Mouse (Mus musculus): ENCODE data around the gene S100a9. TPM values are rescaled to one million over a fixed set of nuclear protein-coding genes. Genes with fewer than 3 reads are reported as not detected.

Gene S100a9
- polyA plus RNA-seq, 1 experiment from 2014 or later, result 129 TPM

- ATAC-seq, result no peak
- no peaks in the 10 kb centered on the region for H3K4me1 ChIP-seq
- 53% methylated on average over 4 of the region's 4 CpGs for WGBS (ENCODE audit: insufficient replicate concordance)
- no peaks in the 10 kb centered on the region for H3K36me3 ChIP-seq
- H3K4me3 ChIP-seq, result no peak overlapping the region
- H3K9ac ChIP-seq, result no peak overlapping the region
- 0 out of 2 replicates have a peak, but pooled peaks cover 5% of the 10 kb centered on the region for H3K27me3 ChIP-seq (replicated peaks)
- H3K4me2 ChIP-seq, result no peak overlapping the region
- H3K27ac ChIP-seq, result no peak overlapping the region
- no peaks in the 10 kb centered on the region for H3K9me3 ChIP-seq (replicated peaks)
Measured at GRCm38 (mm10) chr3:90657405-90657804, 38.1 kb downstream of the S100a9 start.

- Histone ChIP-seq H3K27ac (no peak within 1 kb of the TSS), H3K36me3 (no peaks in the 10 kb centered on the region), H3K27me3 (replicated peaks) (0 out of 2 replicates have a peak, but pooled peaks cover 5% of the 10 kb centered on the region), H3K9ac (no peak within 1 kb of the TSS), H3K4me1 (no peaks in the 10 kb centered on the region), H3K4me3 (no peak within 1 kb of the TSS), H3K9me3 (replicated peaks) (no peaks in the 10 kb centered on the region), H3K4me2 (no peak within 1 kb of the TSS)
- ATAC-seq, result no peak
Measured at GRCm38 (mm10) chr3:90653717-90654116, 41.8 kb downstream of the S100a9 start, which contains the start of gene S100a7a. TSS of gene S100a7a (plus strand) at chr3:90654017.

- Histone ChIP-seq H3K36me3 (no peaks in the 10 kb centered on the region), H3K27ac (no peak overlapping the region), H3K4me2 (no peak overlapping the region), H3K4me3 (no peak overlapping the region), H3K9ac (no peak overlapping the region), H3K9me3 (replicated peaks) (no peaks in the 10 kb centered on the region), H3K27me3 (replicated peaks) (0 out of 2 replicates have a peak, but pooled peaks cover 5% of the 10 kb centered on the region), H3K4me1 (no peaks in the 10 kb centered on the region)
- ATAC-seq, result no peak
- WGBS (ENCODE audit: insufficient replicate concordance), result 29% methylated on average over 5 of the region's 5 CpGs
Measured at GRCm38 (mm10) chr3:90652878-90653508, 42.5 kb downstream of the S100a9 start.

GRCm38 (mm10) chr3:90649832-90650231, 45.7 kb downstream of the S100a9 start:
- H3K36me3 ChIP-seq, result no peaks in the 10 kb centered on the region
- no peak overlapping the region for H3K9ac ChIP-seq
- no peak overlapping the region for H3K4me2 ChIP-seq
- no peaks in the 10 kb centered on the region for H3K4me1 ChIP-seq
- 0 out of 2 replicates have a peak, but pooled peaks cover 5% of the 10 kb centered on the region for H3K27me3 ChIP-seq (replicated peaks)
- H3K4me3 ChIP-seq, result no peak overlapping the region
- no peak for ATAC-seq
- WGBS (ENCODE audit: insufficient replicate concordance), result 72% methylated on average over 2 of the region's 2 CpGs
- H3K27ac ChIP-seq, result no peak overlapping the region
- H3K9me3 ChIP-seq (replicated peaks), result no peaks in the 10 kb centered on the region

GRCm38 (mm10) chr3:90648981-90649380, 46.5 kb downstream of the S100a9 start:
- no peaks in the 10 kb centered on the region for H3K36me3 ChIP-seq
- no peak overlapping the region for H3K4me3 ChIP-seq
- H3K27ac ChIP-seq, result no peak overlapping the region
- H3K9ac ChIP-seq, result no peak overlapping the region
- H3K27me3 ChIP-seq (replicated peaks), result 0 out of 2 replicates have a peak, but pooled peaks cover 5% of the 10 kb centered on the region
- H3K4me1 ChIP-seq, result no peaks in the 10 kb centered on the region
- no peak overlapping the region for H3K4me2 ChIP-seq
- ATAC-seq, result no peak
- no peaks in the 10 kb centered on the region for H3K9me3 ChIP-seq (replicated peaks)

GRCm38 (mm10) chr3:90647291-90647690, 48.2 kb downstream of the S100a9 start:
- Histone ChIP-seq H3K27ac (no peak overlapping the region), H3K36me3 (no peaks in the 10 kb centered on the region), H3K4me2 (no peak overlapping the region), H3K9ac (no peak overlapping the region), H3K27me3 (replicated peaks) (no peaks in the 10 kb centered on the region), H3K4me1 (no peaks in the 10 kb centered on the region), H3K9me3 (replicated peaks) (no peaks in the 10 kb centered on the region), H3K4me3 (no peak overlapping the region)
- WGBS (ENCODE audit: insufficient replicate concordance), result 51% methylated on average over 1 of the region's 1 CpGs
- no peak for ATAC-seq

- WGBS (ENCODE audit: insufficient replicate concordance), result 38% methylated on average over 3 of the region's 3 CpGs
- H3K4me2 ChIP-seq, result no peak overlapping the region
Measured at GRCm38 (mm10) chr3:90644220-90644619, 51.3 kb downstream of the S100a9 start.

More at GRCm38 (mm10) chr3:90644220-90644619, 51.3 kb downstream of the S100a9 start:
- Histone ChIP-seq H3K27me3 (replicated peaks) (no peaks in the 10 kb centered on the region), H3K36me3 (no peaks in the 10 kb centered on the region), H3K9me3 (replicated peaks) (no peaks in the 10 kb centered on the region), H3K9ac (no peak overlapping the region), H3K4me3 (no peak overlapping the region), H3K4me1 (no peaks in the 10 kb centered on the region), H3K27ac (no peak overlapping the region)
- no peak for ATAC-seq

Other genes starting within 250 kb of the S100a9 start
- gene Npr1, start 229.9 kb downstream of the S100a9 start, polyA plus RNA-seq (2016; fragmentation: Nextera tagmentation; extraction: Ambion mirVana), result 5.1 and 5.3 TPM in 2 replicates
- gene Ilf2, start 219.6 kb downstream of the S100a9 start, polyA plus RNA-seq (2016; fragmentation: Nextera tagmentation; extraction: Ambion mirVana), result 100 and 103 TPM in 2 replicates
- gene Snapin, start 204.7 kb downstream of the S100a9 start, polyA plus RNA-seq (2016; fragmentation: Nextera tagmentation; extraction: Ambion mirVana), result 24.2 and 27.0 TPM in 2 replicates
- 85.7 and 88.1 TPM in 2 replicates for gene Chtop, start 186.2 kb downstream of the S100a9 start, polyA plus RNA-seq (2016; fragmentation: Nextera tagmentation; extraction: Ambion mirVana)
- 13.2 and 15.0 TPM in 2 replicates for gene S100a1, start 181.3 kb downstream of the S100a9 start, polyA plus RNA-seq (2016; fragmentation: Nextera tagmentation; extraction: Ambion mirVana)
- 18.4 and 20.4 TPM in 2 replicates for gene S100a13, start 181.3 kb downstream of the S100a9 start, polyA plus RNA-seq (2016; fragmentation: Nextera tagmentation; extraction: Ambion mirVana)
- not detected in 2 replicates for gene S100a14, start 168.9 kb downstream of the S100a9 start, polyA plus RNA-seq (2016; fragmentation: Nextera tagmentation; extraction: Ambion mirVana)
- gene S100a16, start 158.5 kb downstream of the S100a9 start, polyA plus RNA-seq (2016; fragmentation: Nextera tagmentation; extraction: Ambion mirVana), result 32.8 TPM in 2 replicates
- gene S100a3, start 135.1 kb downstream of the S100a9 start, polyA plus RNA-seq (2016; fragmentation: Nextera tagmentation; extraction: Ambion mirVana), result 0.04 TPM in 1 of 2 replicates, not detected in the other
- not detected in 2 replicates for gene S100a2, start 105.5 kb downstream of the S100a9 start, polyA plus RNA-seq (2016; fragmentation: Nextera tagmentation; extraction: Ambion mirVana)
- gene Gm42674, start 93.8 kb downstream of the S100a9 start, polyA plus RNA-seq (2016; fragmentation: Nextera tagmentation; extraction: Ambion mirVana), result not detected in 2 replicates
- gene S100a4, start 92.0 kb downstream of the S100a9 start, polyA plus RNA-seq (2016; fragmentation: Nextera tagmentation; extraction: Ambion mirVana), result 0.55 and 0.69 TPM in 2 replicates
- gene S100a5, start 87.2 kb downstream of the S100a9 start, polyA plus RNA-seq (2016; fragmentation: Nextera tagmentation; extraction: Ambion mirVana), result not detected in 2 replicates
- gene S100a6, start 82.8 kb downstream of the S100a9 start, polyA plus RNA-seq (2016; fragmentation: Nextera tagmentation; extraction: Ambion mirVana), result 5.7 and 6.8 TPM in 2 replicates
- not detected in 2 replicates for gene S100a7a, start 41.7 kb downstream of the S100a9 start, polyA plus RNA-seq (2016; fragmentation: Nextera tagmentation; extraction: Ambion mirVana)
- 209 and 244 TPM in 2 replicates for gene S100a8, start 26.7 kb downstream of the S100a9 start, polyA plus RNA-seq (2016; fragmentation: Nextera tagmentation; extraction: Ambion mirVana)
- not detected in 2 replicates for gene Pglyrp4, start 31.2 kb upstream of the S100a9 start, polyA plus RNA-seq (2016; fragmentation: Nextera tagmentation; extraction: Ambion mirVana)
- not detected in 2 replicates for gene Gm5849, start 82.2 kb upstream of the S100a9 start, polyA plus RNA-seq (2016; fragmentation: Nextera tagmentation; extraction: Ambion mirVana)